Mouse (Mus musculus) neural tube, embryonic 12.5 days (tissue): ENCODE data around the gene Bco1. TPM values are rescaled to one million over a fixed set of nuclear protein-coding genes. Genes with fewer than 3 reads are reported as not detected.
A peak's percentile ranks its signal among the peaks of the same experiment; 100 is the strongest.

ENCODE experiments used
- ATAC-seq: fragments of 200-750 bp; cut with Nextera tagmentation; 2 replicates; pipeline ENCODE4 v1.8.0; 2017; ENCODE audit warnings: low read depth, mild to moderate bottlenecking, moderate TSS enrichment, moderate library complexity; ENCODE audit not compliant: low FRiP score
- H3K27ac ChIP-seq: fragments of 300-500 bp; sonication (generic); 2 replicates; pipeline ENCODE4 v1.5.1; 2016
- H3K27me3 ChIP-seq: fragments of 300-500 bp; sonication (generic); replicated peaks from 2 replicates; pipeline ENCODE4 v1.6.1; 2016; ENCODE audit warnings: mild to moderate bottlenecking
- H3K36me3 ChIP-seq: fragments of 300-500 bp; sonication (generic); 2 replicates; pipeline ENCODE4 v1.6.1; 2016; ENCODE audit warnings: mild to moderate bottlenecking
- H3K4me1 ChIP-seq: fragments of 300-500 bp; sonication (generic); 2 replicates; pipeline ENCODE4 v1.6.1; 2016
- H3K4me2 ChIP-seq: fragments of 300-500 bp; sonication (generic); replicated peaks from 2 replicates; pipeline ENCODE4 v1.6.1; 2016; ENCODE audit warnings: mild to moderate bottlenecking
- H3K4me3 ChIP-seq: fragments of 300-500 bp; sonication (generic); 2 replicates; pipeline ENCODE4 v1.5.1; 2016
- H3K9ac ChIP-seq: fragments of 300-500 bp; sonication (generic); 2 replicates; pipeline ENCODE4 v1.6.1; 2016; ENCODE audit warnings: mild to moderate bottlenecking
- H3K9me3 ChIP-seq: fragments of 300-500 bp; sonication (generic); 2 replicates; pipeline ENCODE4 v1.6.1; 2016; ENCODE audit warnings: mild to moderate bottlenecking
- WGBS: fragments of 180-500 bp; shearing (Covaris S2); methylation state at CpG from one replicate; pipeline ENCODE4 v1.1.7; 2016; 5-methylcytosine and 5-hydroxymethylcytosine counted together
- polyA plus RNA-seq: library from polyadenylated mRNA; unstranded; fragments of >200 nt; fragmentation: Nextera tagmentation; extraction: Ambion mirVana; gene quantifications from 2 replicates; pipeline ENCODE4 v1.2.1, GENCODE M21; 2016

Bco1 gene
- polyA plus RNA-seq, 1 experiment from 2014 or later = 0.52 TPM

- Histone ChIP-seq H3K4me1 (no peaks in the 10 kb centered on the region), H3K36me3 (no peaks in the 10 kb centered on the region), H3K4me3 (no peak overlapping the region), H3K9me3 (no peaks in the 10 kb centered on the region), H3K9ac (no peak overlapping the region), H3K27me3 (no peaks in the 10 kb centered on the region), H3K27ac (no peak overlapping the region), H3K4me2 (no peak overlapping the region)
- ATAC-seq = no peak
- 84% methylated on average over 13 of the region's 13 CpGs for WGBS
These were observed 27.4 kb upstream of the Bco1 start for GRCm38 (mm10) chr8:117068294-117068693.

- H3K36me3 ChIP-seq = no peaks in the 10 kb centered on the region
- H3K27ac ChIP-seq = no peak overlapping the region
- WGBS = 85% methylated on average over 1 of the region's 1 CpGs
- H3K27me3 ChIP-seq = no peaks in the 10 kb centered on the region
- no peak for ATAC-seq
- H3K9ac ChIP-seq = no peak overlapping the region
- H3K4me3 ChIP-seq = no peak overlapping the region
- H3K4me1 ChIP-seq = no peaks in the 10 kb centered on the region
- H3K4me2 ChIP-seq = no peak overlapping the region
- H3K9me3 ChIP-seq = no peaks in the 10 kb centered on the region
These were observed 25.9 kb upstream of the Bco1 start for GRCm38 (mm10) chr8:117069708-117070107.

GRCm38 (mm10) chr8:117074350-117075182, 21.1 kb upstream of the Bco1 start:
- no peaks in the 10 kb centered on the region for H3K27me3 ChIP-seq
- no peak overlapping the region for H3K4me3 ChIP-seq
- no peaks in the 10 kb centered on the region for H3K36me3 ChIP-seq
- H3K9me3 ChIP-seq = no peaks in the 10 kb centered on the region
- H3K27ac ChIP-seq = no peak overlapping the region
- 62% methylated on average over 10 of the region's 10 CpGs for WGBS
- no peak overlapping the region for H3K4me2 ChIP-seq
- H3K4me1 ChIP-seq = no peaks in the 10 kb centered on the region
- no peak overlapping the region for H3K9ac ChIP-seq
- no peak for ATAC-seq

GRCm38 (mm10) chr8:117078367-117078926, 17.2 kb upstream of the Bco1 start:
- Histone ChIP-seq H3K27me3 (no peaks in the 10 kb centered on the region), H3K4me2 (no peak overlapping the region), H3K36me3 (no peaks in the 10 kb centered on the region), H3K4me1 (no peaks in the 10 kb centered on the region), H3K4me3 (no peak overlapping the region), H3K27ac (no peak overlapping the region), H3K9me3 (no peaks in the 10 kb centered on the region), H3K9ac (no peak overlapping the region)
- no peak for ATAC-seq
- 80% methylated on average over 7 of the region's 7 CpGs for WGBS

GRCm38 (mm10) chr8:117079652-117080051, 16.0 kb upstream of the Bco1 start:
- Histone ChIP-seq H3K4me1 (no peaks in the 10 kb centered on the region), H3K27ac (no peak overlapping the region), H3K9me3 (no peaks in the 10 kb centered on the region), H3K36me3 (no peaks in the 10 kb centered on the region), H3K9ac (no peak overlapping the region), H3K4me3 (no peak overlapping the region), H3K27me3 (no peaks in the 10 kb centered on the region), H3K4me2 (no peak overlapping the region)
- 89% methylated on average over 14 of the region's 14 CpGs for WGBS
- ATAC-seq = no peak

- ATAC-seq = no peak
- no peak within 1 kb of the TSS for H3K4me2 ChIP-seq
- H3K4me1 ChIP-seq = no peaks in the 10 kb centered on the region
- H3K9me3 ChIP-seq = no peaks in the 10 kb centered on the region
- WGBS = 88% methylated on average over 8 of the region's 8 CpGs
- H3K4me3 ChIP-seq = no peak within 1 kb of the TSS
- H3K9ac ChIP-seq = no peak within 1 kb of the TSS
- H3K27ac ChIP-seq = no peak within 1 kb of the TSS
- no peaks in the 10 kb centered on the region for H3K36me3 ChIP-seq
- no peaks in the 10 kb centered on the region for H3K27me3 ChIP-seq
These were observed 13.2 kb upstream of the Bco1 start, which contains the start of gene Pkd1l2 for GRCm38 (mm10) chr8:117082399-117082872. TSS of gene Pkd1l2 (minus strand) at chr8:117082449.

GRCm38 (mm10) chr8:117082947-117083559, 12.6 kb upstream of the Bco1 start:
- Histone ChIP-seq H3K27me3 (no peaks in the 10 kb centered on the region), H3K4me3 (no peak overlapping the region), H3K9me3 (no peaks in the 10 kb centered on the region), H3K4me1 (no peaks in the 10 kb centered on the region), H3K36me3 (no peaks in the 10 kb centered on the region), H3K4me2 (no peak overlapping the region), H3K9ac (no peak overlapping the region), H3K27ac (no peak overlapping the region)
- no peak for ATAC-seq
- 84% methylated on average over 9 of the region's 9 CpGs for WGBS

- ATAC-seq = no peak
- WGBS = 70% methylated on average over 8 of the region's 8 CpGs
- no peak overlapping the region for H3K9ac ChIP-seq
- H3K4me1 ChIP-seq = no peaks in the 10 kb centered on the region
- no peak overlapping the region for H3K27ac ChIP-seq
- H3K36me3 ChIP-seq = no peaks in the 10 kb centered on the region
- H3K27me3 ChIP-seq = no peaks in the 10 kb centered on the region
- H3K4me2 ChIP-seq = no peak overlapping the region
- H3K9me3 ChIP-seq = no peaks in the 10 kb centered on the region
- H3K4me3 ChIP-seq = no peak overlapping the region
These were observed 10.1 kb upstream of the Bco1 start for GRCm38 (mm10) chr8:117085521-117085920.

GRCm38 (mm10) chr8:117087036-117087435, 8.6 kb upstream of the Bco1 start:
- Histone ChIP-seq H3K9me3 (no peaks in the 10 kb centered on the region), H3K27me3 (no peaks in the 10 kb centered on the region), H3K27ac (no peak overlapping the region), H3K36me3 (no peaks in the 10 kb centered on the region), H3K9ac (no peak overlapping the region), H3K4me1 (no peaks in the 10 kb centered on the region), H3K4me3 (no peak overlapping the region), H3K4me2 (no peak overlapping the region)
- ATAC-seq = no peak

GRCm38 (mm10) chr8:117089802-117090201, 5.9 kb upstream of the Bco1 start:
- Histone ChIP-seq H3K4me1 (no peaks in the 10 kb centered on the region), H3K27ac (no peak overlapping the region), H3K9ac (no peak overlapping the region), H3K4me2 (no peak overlapping the region), H3K27me3 (no peaks in the 10 kb centered on the region), H3K36me3 (no peaks in the 10 kb centered on the region), H3K9me3 (no peaks in the 10 kb centered on the region), H3K4me3 (no peak overlapping the region)
- 92% methylated on average over 4 of the region's 4 CpGs for WGBS
- no peak for ATAC-seq

- H3K27me3 ChIP-seq = no peaks in the 10 kb centered on the region
- no peaks in the 10 kb centered on the region for H3K9me3 ChIP-seq
- ATAC-seq = no peak
- 68% methylated on average over 5 of the region's 5 CpGs for WGBS
- peaks cover 14% of the 10 kb centered on the region for H3K4me1 ChIP-seq
- no peak overlapping the region for H3K4me3 ChIP-seq
- H3K27ac ChIP-seq = no peak overlapping the region
- no peak overlapping the region for H3K4me2 ChIP-seq
- H3K36me3 ChIP-seq = no peaks in the 10 kb centered on the region
- no peak overlapping the region for H3K9ac ChIP-seq
These were observed 1.6 kb upstream of the Bco1 start for GRCm38 (mm10) chr8:117094053-117094452.

- H3K4me3 ChIP-seq = no peak overlapping the region
- 69% methylated on average over 10 of the region's 10 CpGs for WGBS
- peak; percentile 25 for ATAC-seq
- no peaks in the 10 kb centered on the region for H3K36me3 ChIP-seq
- no peak overlapping the region for H3K27ac ChIP-seq
- H3K27me3 ChIP-seq = no peaks in the 10 kb centered on the region
- no peak overlapping the region for H3K9ac ChIP-seq
- peaks cover 6% of the 10 kb centered on the region; the same call in 1 of the 2 replicates for H3K9me3 ChIP-seq
- H3K4me2 ChIP-seq = peak overlapping the region; percentile 10; the same call in 1 of the 2 replicates
- peaks cover 14% of the 10 kb centered on the region for H3K4me1 ChIP-seq
These were observed 1.5 kb downstream of the Bco1 start for GRCm38 (mm10) chr8:117097051-117097563.
